ENCODE assay signal across 7 mouse cellular contexts in the genomic region with DNA sequence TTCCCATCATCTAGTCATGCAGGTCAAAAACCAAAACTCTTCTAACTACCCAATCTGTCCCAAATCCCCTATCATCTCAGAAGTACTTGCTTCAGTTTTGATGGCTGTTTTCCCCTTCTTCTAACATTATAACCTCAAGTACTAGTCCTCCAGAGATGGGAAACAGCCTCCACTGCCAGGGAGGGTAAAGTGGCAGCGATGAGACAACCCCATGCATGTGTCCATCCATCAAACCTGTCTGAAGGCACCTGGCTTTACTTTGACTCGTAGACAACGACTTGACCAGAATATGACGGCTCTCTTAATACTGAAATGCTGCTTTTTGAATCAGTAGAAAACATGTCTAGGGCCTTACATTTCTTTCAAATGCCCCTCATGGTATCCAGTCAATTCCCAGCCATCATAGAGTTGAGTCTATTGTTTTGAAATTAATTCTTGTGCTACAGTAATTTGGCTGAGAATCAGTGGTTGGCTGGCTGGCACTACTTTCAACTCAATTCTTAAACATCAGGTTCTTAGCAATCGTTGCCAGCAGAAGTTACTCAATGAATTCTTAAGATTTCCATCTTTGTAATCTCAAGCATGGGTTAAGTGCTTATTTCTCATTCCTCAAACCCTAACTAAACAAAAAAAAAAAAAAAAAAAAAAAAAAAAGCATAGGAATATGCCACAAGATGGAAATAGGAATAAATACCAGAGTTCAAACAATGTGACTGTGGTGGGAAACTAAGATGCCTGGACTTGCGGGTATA. TPM values are rescaled to one million over a fixed set of nuclear protein-coding genes. Genes with fewer than 3 reads are reported as not detected.
"Had no signal": no experiment of that assay in that cellular context is flagged by ENCODE, and none has a peak within 500 bp of the region (broad histone marks: within the 10 kb centered on the region; RNA-seq: fewer than 3 reads in every experiment).

No protein-coding gene starts in this region.

- H3K9ac ChIP-seq: limb, embryonic 13.5 days; liver, embryonic 14.5 days had no signal

- H3K4me1 ChIP-seq: midbrain, embryonic 10.5 days had no signal

- H3K9me3 ChIP-seq: limb, embryonic 13.5 days; midbrain, embryonic 10.5 days had no signal

- H3K27ac ChIP-seq: kidney, postnatal 0 days; limb, embryonic 13.5 days; liver, embryonic 14.5 days; midbrain, embryonic 10.5 days had no signal

- H3K27me3 ChIP-seq: limb, embryonic 13.5 days had no signal

- H3K4me2 ChIP-seq: limb, embryonic 13.5 days had no signal

- H3K4me3 ChIP-seq: limb, embryonic 13.5 days; midbrain, embryonic 10.5 days had no signal

RNA-seq across cellular contexts. Expression of a gene that starts 1.4 kb away (rescaled TPM):
- total RNA-seq: liver, adult 2 months; midbrain, postnatal 0 days had no signal
- polyA plus RNA-seq: liver, adult 2 months; midbrain, embryonic 10.5 days; midbrain, postnatal 0 days; stomach, embryonic 14.5 days had no signal
